Mouse (Mus musculus): ENCODE measurements around the gene Add1.

GRCm38 (mm10) chr5:34604576-34604975 is 31.1 kb downstream of the Add1 start:
- TF ChIP-seq CTCF (IDR thresholded peaks at IDR 0.05; ENCODE audit: control insufficient read depth, insufficient read depth, low read length) (no peak), POLR2A (IDR thresholded peaks at IDR 0.05; ENCODE audit: borderline replicate concordance, control insufficient read depth, low read depth, low read length) (no peak)
